Mouse (Mus musculus): ENCODE measurements around the gene Rbm12.

DNA sequence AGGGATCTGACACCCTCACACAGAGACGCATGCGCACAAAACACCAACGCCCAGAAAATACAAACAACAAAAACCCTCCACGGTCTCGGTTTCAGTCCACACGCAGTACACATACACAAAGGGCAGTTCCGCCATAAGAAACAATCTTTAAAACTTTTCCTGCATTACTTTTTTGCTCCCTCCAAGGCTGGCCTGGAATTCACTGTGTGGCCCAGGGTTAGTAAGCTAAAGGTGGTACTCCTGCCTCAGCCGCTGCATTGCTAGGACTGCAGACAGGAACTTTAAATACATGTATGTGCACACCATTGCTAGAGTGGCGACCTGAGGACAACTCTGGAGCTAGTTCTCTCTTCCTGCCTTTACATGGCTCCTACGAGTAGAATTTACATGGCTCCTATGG lies 40.5 kb downstream of the Rbm12 start:
- TF ChIP-seq POLR2A (IDR thresholded peaks at IDR 0.05; ENCODE audit: low read depth, low read length) (no peak), CTCF (IDR thresholded peaks at IDR 0.05; ENCODE audit: extremely low read depth, insufficient read length, insufficient replicate concordance, low read depth, low read length) (no peak)

Data from small intestine, adult 2 months (tissue).